Mouse (Mus musculus) central nervous system, embryonic 18 days (tissue): ENCODE measurements around the gene Zmynd11. TPM values are rescaled to one million over a fixed set of nuclear protein-coding genes. Genes with fewer than 3 reads are reported as not detected.

ENCODE experiments used
- polyA plus RNA-seq: library from polyadenylated mRNA; depleted of rRNA; stranded (reverse); fragments of >200 nt; gene quantifications from 2 replicates; pipeline ENCODE4 v1.2.3, GENCODE M21; 2012; rRNA removed

Zmynd11 gene
- 337 and 356 TPM in 2 replicates for polyA plus RNA-seq

GRCm38 (mm10) chr13:9764646-9765536 is at the start of gene Zmynd11:
TSS of gene Zmynd11 (minus strand) at chr13:9765330.

